Mouse (Mus musculus) testis, postnatal 10 days (tissue): ENCODE results near the gene Thbs4.

Experiments
- DNase-seq: peaks from one replicate; pipeline ENCODE4 v3.0.0; 2021; ENCODE audit warnings: low spot score

Gene Thbs4

GRCm38 (mm10) chr13:92717851-92718665 lies 76.6 kb downstream of the Thbs4 start:
- no peak for DNase-seq

GRCm38 (mm10) chr13:92712619-92713018 lies 82.0 kb downstream of the Thbs4 start:
- DNase-seq, result peak; percentile 21

DNA sequence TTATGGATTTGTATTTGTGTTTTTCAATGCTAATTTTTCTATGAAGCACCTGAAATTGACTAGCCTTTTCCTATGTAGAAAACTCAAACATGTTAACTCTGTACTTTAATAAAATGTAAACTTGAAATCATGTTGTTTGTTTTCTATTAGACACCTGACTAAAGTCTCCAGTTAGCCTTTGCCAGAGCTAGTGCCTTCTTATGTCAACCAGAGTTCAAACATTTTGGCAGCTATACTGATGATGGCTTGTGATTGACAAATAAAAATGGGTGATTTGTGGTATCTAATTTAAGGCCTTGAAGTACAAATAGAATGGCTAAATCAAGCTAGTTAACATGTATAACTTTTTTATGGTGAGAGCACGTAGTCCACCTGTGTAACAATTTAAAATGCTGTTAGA lies 82.8 kb downstream of the Thbs4 start:
- DNase-seq, result no peak

DNA sequence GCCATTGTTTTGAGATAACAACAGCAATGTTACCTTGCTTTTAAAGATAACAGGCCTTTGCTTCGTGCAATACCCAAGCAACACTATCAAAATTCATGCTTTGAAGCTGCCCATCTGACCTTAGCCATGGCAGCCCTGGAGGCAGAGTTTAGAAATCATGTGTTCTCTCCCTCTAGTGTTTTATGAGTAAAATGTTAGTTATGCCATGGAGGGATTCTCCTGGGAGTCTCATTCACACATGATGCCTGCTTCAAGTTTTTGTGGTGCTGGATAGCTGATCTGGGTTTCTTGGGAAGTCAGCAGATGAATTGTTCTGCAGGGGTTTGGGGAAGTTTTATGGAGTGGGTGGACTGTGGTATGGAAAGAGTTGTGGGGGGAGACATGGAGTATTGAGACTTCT lies 84.3 kb downstream of the Thbs4 start:
- DNase-seq, result peak; percentile 19

- peak; percentile 31 for DNase-seq
These were observed 85.1 kb downstream of the Thbs4 start for GRCm38 (mm10) chr13:92709535-92709934.

DNA sequence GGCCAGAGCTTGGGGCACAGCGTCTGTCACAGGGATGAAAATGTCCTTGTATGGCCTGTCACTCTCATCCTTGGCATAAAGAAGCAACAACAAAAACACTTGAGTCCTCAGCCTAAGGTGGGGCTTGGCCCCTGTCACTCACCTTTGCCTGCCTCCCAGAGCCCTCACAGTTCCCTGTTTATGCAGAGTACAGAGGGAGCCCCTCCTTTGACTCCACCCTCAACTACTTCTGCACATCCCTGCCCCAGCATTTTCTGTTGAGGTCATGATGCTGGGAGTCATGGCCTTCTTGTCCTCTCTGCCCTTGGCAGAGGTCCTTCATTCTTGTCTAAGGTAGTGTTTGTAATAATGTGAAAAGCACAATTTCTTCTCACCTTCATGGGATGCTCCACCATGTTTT lies 86.2 kb downstream of the Thbs4 start:
- DNase-seq, result peak; percentile 27

GRCm38 (mm10) chr13:92707941-92708340 lies 86.7 kb downstream of the Thbs4 start:
- peak; percentile 28 for DNase-seq

DNA sequence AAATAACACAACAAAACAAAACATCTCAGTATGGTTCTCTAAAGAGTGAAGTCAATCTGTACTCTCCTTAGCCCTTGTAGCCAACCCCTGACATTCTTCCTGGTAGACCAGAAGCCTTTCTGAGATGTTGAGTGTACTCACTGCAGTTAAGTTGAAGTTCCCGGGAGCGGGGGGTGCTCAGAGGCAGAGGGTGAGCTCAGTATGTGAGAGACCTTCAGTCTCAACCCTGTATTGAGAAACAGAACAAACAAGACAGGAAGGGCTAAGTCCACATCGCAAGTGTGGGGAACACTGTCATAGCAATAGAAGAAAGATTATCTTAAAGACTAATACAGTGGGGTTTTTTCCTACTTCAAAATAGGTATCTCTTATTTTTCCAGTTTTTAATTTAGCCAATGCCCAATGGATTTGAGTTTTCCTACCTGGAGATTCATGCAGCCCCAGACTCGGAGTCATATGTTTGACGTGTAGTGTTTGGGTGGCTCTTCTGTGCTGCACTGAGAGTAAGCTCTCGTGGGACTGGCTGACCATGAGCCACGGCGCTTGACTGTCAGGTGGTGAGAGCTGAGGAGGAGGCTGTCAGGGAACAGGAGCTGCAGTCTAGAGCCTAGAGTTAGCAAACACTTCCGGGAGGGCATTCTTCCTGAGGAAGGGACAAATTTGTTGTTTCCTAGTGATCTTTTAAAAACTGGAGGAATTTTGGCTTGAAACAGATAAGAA lies 88.1 kb downstream of the Thbs4 start:
- peak; percentile 22 for DNase-seq

DNA sequence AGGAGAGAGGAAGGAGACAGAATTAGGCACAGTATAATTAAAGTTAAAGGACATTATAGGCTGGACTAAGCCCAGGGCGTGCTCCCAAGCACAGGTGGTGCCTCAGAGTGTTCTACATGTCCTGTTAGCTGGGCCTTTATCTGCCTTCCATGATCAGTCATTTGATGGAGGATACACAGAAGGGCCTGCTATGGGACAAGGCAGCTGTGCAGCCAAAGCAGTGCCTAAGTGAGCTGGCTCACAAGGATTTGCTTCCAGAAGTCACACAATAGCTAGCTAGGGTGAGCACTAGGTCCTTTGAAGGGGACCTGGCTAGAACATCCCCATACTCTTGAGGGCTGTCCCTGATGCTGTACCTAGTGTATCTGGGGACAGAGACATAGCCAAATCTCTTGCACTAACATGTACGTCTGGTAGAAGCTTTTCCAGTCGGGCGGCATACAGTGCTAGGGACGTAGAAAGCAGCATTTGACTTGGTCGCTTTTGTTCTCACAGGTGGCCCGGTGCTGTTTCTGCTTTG lies 89.5 kb downstream of the Thbs4 start:
- no peak for DNase-seq

GRCm38 (mm10) chr13:92704189-92704588 lies 90.4 kb downstream of the Thbs4 start:
- DNase-seq, result no peak

GRCm38 (mm10) chr13:92703241-92704027 lies 91.2 kb downstream of the Thbs4 start:
- DNase-seq, result peak; percentile 66

- DNase-seq, result peak; percentile 18
These were observed 92.6 kb downstream of the Thbs4 start for GRCm38 (mm10) chr13:92702035-92702434.
